Mouse (Mus musculus) cerebellum, adult 2 months (tissue): ENCODE measurements around the gene Timp2. TPM values are rescaled to one million over a fixed set of nuclear protein-coding genes. Genes with fewer than 3 reads are reported as not detected.
A peak's percentile ranks its signal among the peaks of the same experiment; 100 is the strongest.

Source experiments
- DNase-seq, 2 experiments: peaks; one replicate each; pipeline ENCODE4 v3.0.0; 2021
- H3K27ac ChIP-seq: fragments of 200-500 bp; 2 replicates; pipeline ENCODE4 v1.5.1; 2012; ENCODE audit warnings: low read length, control low read depth, inconsistent platforms; ENCODE audit not compliant: insufficient read depth
- H3K27me3 ChIP-seq: fragments of 200-500 bp; 2 replicates; pipeline ENCODE4 v1.6.1; 2012; ENCODE audit warnings: inconsistent platforms, mild to moderate bottlenecking, low read length, moderate library complexity; ENCODE audit not compliant: control insufficient read depth, insufficient read depth
- H3K4me1 ChIP-seq: fragments of 200-500 bp; 2 replicates; pipeline ENCODE4 v1.6.1; 2011; ENCODE audit warnings: low read length; ENCODE audit not compliant: control insufficient read depth, insufficient read depth
- H3K4me3 ChIP-seq: fragments of 200-500 bp; replicated peaks from 2 replicates; pipeline ENCODE3; 2011; ENCODE audit warnings: mild to moderate bottlenecking, low read depth, low read length, control low read depth; ENCODE audit not compliant: insufficient read depth
- CTCF ChIP-seq: fragments of 200-500 bp; IDR thresholded peaks from 2 replicates; pipeline ENCODE4 v1.5.1; 2011; ENCODE audit warnings: low read depth, mild to moderate bottlenecking, control low read depth, low read length, moderate library complexity, borderline replicate concordance; ENCODE audit not compliant: insufficient read depth
- POLR2A ChIP-seq: fragments of 200-500 bp; IDR thresholded peaks from 2 replicates; pipeline ENCODE4 v1.6.1; 2011; ENCODE audit warnings: low read length, control low read depth, borderline replicate concordance; ENCODE audit not compliant: insufficient read depth
- WGBS: fragments of 180-500 bp; shearing (Covaris S2); methylation state at CpG from one replicate; pipeline ENCODE4 v1.1.7; 2018; 5-methylcytosine and 5-hydroxymethylcytosine counted together
- polyA plus RNA-seq: library from polyadenylated mRNA; depleted of rRNA; stranded (reverse); fragments of >200 nt; gene quantifications from 2 replicates; pipeline ENCODE4 v1.2.3, GENCODE M21; 2012; rRNA removed

The Timp2 gene
- 119 and 137 TPM in 2 replicates for polyA plus RNA-seq

DNA sequence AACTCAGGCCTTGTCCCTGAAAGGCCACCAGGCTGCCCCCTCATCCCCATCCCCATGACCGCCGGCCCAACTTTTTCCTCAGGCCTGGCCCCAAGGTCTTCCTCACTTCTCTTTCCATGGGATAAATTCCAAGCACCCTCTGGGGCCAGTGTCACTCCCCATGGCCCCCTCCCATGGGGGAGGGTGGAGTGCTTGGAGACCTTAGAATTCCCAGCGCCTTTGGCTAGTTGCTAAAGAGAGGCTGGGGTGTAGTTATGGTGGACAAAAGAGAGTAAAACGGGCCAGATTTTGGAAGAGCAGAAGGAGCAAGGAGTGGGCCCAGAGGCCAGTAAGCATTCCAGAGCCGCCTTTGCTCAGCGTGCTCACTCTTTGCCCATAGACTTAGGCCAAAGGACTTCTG, at the start of gene Timp2:
Gene Timp2, minus strand, starts transcription at position 101 of the 400 bp plus-strand sequence.
- WGBS = 50% methylated on average over 6 of the region's 6 CpGs
- DNase-seq = no peak
- Histone ChIP-seq H3K4me1 (peaks cover 2% of the 10 kb centered on the region), H3K4me3 (peak within 1 kb of the TSS; percentile 63), H3K27me3 (no peaks in the 10 kb centered on the region), H3K27ac (peak within 1 kb of the TSS; percentile 35; the same call in 1 of the 2 replicates)
- TF ChIP-seq POLR2A = no peak
- no peak for TF ChIP-seq CTCF

- peak in 1 of 2 experiments; percentile 10 for DNase-seq
- Histone ChIP-seq H3K4me3 (no peak overlapping the region), H3K27me3 (no peaks in the 10 kb centered on the region), H3K4me1 (peaks cover 27% of the 10 kb centered on the region), H3K27ac (no peak overlapping the region)
- 96% methylated on average over 8 of the region's 8 CpGs for WGBS
- no peak for TF ChIP-seq POLR2A
- no peak for TF ChIP-seq CTCF
Observed at GRCm38 (mm10) chr11:118405311-118405710, 49.8 kb upstream of the Timp2 start.

DNA sequence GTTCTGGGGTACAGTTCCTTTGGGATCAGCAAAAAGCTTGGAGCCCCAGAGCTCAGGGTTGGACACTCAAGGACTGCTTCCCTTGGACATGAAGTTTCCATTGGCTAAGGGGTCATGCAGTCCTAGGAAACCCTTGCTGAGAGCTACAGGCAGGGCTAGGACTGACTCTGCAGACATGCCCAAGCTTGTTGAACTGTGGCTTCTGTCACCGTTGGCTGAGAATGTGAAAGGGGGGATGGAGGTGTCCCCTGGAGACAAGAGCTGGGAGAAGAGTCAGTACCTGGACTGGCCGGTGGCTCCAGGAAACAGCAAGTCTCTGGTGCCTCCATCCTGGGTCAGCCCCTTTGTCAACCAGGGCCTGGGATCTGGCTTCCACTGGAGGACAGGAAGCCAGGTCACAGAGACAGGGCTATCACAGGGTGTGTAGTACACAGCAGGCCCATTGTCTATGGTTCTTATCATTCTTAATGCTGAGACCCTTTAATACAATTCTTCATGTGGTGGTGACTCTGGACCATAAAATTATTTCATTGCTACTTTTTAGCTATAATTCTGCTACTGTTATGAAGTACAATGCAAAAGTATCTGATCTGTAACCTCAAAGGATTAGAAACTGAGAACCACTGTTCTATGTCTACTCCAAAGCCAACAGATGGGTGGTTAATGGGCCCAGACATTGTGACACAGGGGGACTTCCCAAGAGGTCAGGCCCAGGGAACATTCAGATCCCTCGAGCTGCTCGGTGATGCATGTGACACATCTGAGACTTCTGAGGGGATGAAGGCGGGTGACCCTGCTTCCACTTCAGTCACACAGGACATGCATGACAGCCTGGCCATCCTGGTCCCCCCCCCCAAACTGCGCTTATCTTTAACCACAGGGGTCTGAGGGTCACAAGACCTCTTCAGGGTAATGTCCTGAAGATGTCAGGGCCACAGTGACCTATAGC, 48.7 kb upstream of the Timp2 start:
- Histone ChIP-seq H3K4me1 (peaks cover 31% of the 10 kb centered on the region), H3K27ac (no peak overlapping the region), H3K27me3 (no peaks in the 10 kb centered on the region), H3K4me3 (no peak overlapping the region)
- 72% methylated on average over 6 of the region's 6 CpGs for WGBS
- no peak for TF ChIP-seq CTCF
- no peak for TF ChIP-seq POLR2A
- peak in 1 of 2 experiments; percentile 13 for DNase-seq

DNA sequence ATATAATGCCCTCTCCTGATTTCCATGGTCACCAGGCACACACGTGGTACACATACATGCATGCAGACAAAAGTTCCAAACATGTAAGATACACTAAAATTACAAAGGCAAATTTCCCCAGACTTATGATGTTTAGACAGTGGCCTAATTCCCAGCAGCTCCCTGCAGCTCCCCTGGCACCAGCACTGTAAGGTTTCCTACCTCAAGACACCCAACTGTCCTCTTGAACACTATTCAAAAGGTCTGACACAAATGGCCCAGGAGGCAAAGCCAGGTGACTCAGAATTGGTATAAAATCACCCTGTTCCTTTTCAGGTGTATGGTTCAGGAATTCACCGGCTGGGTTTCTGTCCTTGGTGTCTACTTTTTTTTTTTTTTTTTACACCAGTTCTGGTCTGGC, 47.6 kb upstream of the Timp2 start:
- peak; percentile 33 to 63 for DNase-seq
- WGBS = 50% methylated on average over 2 of the region's 2 CpGs
- Histone ChIP-seq H3K27me3 (no peaks in the 10 kb centered on the region), H3K27ac (no peak overlapping the region), H3K4me1 (peaks cover 31% of the 10 kb centered on the region), H3K4me3 (no peak overlapping the region)
- no peak for TF ChIP-seq CTCF

DNA sequence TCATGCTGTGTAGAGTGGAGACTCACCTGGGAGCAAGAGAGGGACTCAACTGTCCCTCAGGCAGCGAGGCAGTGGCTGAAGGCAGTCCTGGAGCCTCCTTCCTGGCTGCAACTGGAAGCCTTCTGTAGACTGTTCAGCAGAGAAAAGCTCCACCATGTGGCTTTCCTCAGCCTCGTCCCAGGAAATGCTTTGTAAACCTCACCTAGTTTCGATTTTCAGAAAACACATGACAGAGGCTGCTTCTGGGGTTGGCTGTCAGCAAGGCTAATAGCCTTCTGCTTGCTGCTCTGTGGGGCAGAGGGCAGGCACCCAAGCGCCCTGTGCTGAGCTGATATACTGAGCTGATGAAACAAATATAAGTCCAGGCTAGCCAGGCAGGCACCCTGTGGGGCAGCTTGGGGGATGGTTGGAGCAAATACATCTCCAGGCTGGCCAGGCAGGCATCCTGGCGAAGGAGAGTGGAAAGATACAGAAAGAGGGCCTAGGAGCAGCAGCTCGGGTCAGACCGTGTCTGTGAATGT, 46.3 kb upstream of the Timp2 start, which contains the start of gene Lgals3bp:
Gene Lgals3bp, minus strand, starts transcription at position 333 of the 521 bp plus-strand sequence.
- peak; percentile 75 to 78 for DNase-seq
- WGBS = 2% methylated on average over 7 of the region's 7 CpGs
- TF ChIP-seq CTCF (peak; percentile 24; the same call in 1 of the 2 replicates), POLR2A (peak; percentile 35; the same call in 1 of the 2 replicates)
- peak within 1 kb of the TSS; percentile 35 for H3K27ac ChIP-seq
- peaks cover 31% of the 10 kb centered on the region for H3K4me1 ChIP-seq
- H3K27me3 ChIP-seq = no peaks in the 10 kb centered on the region
- no peak within 1 kb of the TSS for H3K4me3 ChIP-seq

- 92% methylated on average over 4 of the region's 4 CpGs for WGBS
- no peak for DNase-seq
- no peaks in the 10 kb centered on the region for H3K27me3 ChIP-seq
- peak overlapping the region; percentile 35; the same call in 1 of the 2 replicates for H3K27ac ChIP-seq
- no peak for TF ChIP-seq POLR2A
- no peak for TF ChIP-seq CTCF
- no peak overlapping the region for H3K4me3 ChIP-seq
- H3K4me1 ChIP-seq = peaks cover 31% of the 10 kb centered on the region
Observed at GRCm38 (mm10) chr11:118401195-118401594, 45.7 kb upstream of the Timp2 start.

DNA sequence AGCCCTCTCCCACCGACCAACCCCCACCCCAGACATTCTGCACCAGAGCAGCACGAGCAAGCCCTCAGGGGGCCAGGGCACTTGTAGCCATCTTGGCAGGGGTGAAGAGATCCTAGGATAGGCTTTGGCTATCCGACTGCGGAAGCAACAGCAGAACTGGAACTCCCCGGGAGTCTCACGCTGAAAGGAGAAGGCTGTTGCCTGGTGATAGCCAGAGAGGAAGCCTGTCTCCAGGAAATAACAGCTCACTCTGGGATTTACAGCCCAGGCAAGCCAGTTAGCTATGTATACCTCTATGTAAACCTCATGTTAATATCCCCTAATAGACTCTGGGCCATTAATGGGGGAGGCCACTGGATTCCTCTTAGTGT, 45.0 kb upstream of the Timp2 start:
- Histone ChIP-seq H3K27me3 (no peaks in the 10 kb centered on the region), H3K4me3 (no peak overlapping the region), H3K4me1 (peaks cover 31% of the 10 kb centered on the region), H3K27ac (no peak overlapping the region)
- no peak for TF ChIP-seq CTCF
- 40% methylated on average over 6 of the region's 6 CpGs for WGBS
- peak in 1 of 2 experiments; percentile 16 for DNase-seq
